Mouse (Mus musculus) midbrain, embryonic 12.5 days (tissue): ENCODE data around the gene Csdc2. TPM values are rescaled to one million over a fixed set of nuclear protein-coding genes. Genes with fewer than 3 reads are reported as not detected.
A peak's percentile ranks its signal among the peaks of the same experiment; 100 is the strongest.

Experiments
- ATAC-seq: fragments of 200-750 bp; cut with Nextera tagmentation; 2 replicates; pipeline ENCODE4 v1.8.0; 2017; ENCODE audit warnings: low read depth, moderate TSS enrichment, moderate library complexity; ENCODE audit not compliant: low FRiP score
- H3K27ac ChIP-seq: fragments of 300-500 bp; sonication (generic); replicated peaks from 2 replicates; pipeline ENCODE4 v1.5.1; 2016; ENCODE audit warnings: mild to moderate bottlenecking
- H3K27me3 ChIP-seq: fragments of 300-500 bp; sonication (generic); 2 replicates; pipeline ENCODE4 v1.6.1; 2016; ENCODE audit warnings: mild to moderate bottlenecking
- H3K36me3 ChIP-seq: fragments of 300-500 bp; sonication (generic); 2 replicates; pipeline ENCODE4 v1.6.1; 2016
- H3K4me1 ChIP-seq: fragments of 300-500 bp; sonication (generic); 2 replicates; pipeline ENCODE4 v1.6.1; 2016
- H3K4me2 ChIP-seq: fragments of 300-500 bp; sonication (generic); replicated peaks from 2 replicates; pipeline ENCODE4 v1.6.1; 2016; ENCODE audit warnings: mild to moderate bottlenecking, moderate library complexity
- H3K4me3 ChIP-seq: fragments of 300-500 bp; sonication (generic); 2 replicates; pipeline ENCODE4 v1.5.1; 2016; ENCODE audit warnings: mild to moderate bottlenecking
- H3K9ac ChIP-seq: fragments of 300-500 bp; sonication (generic); replicated peaks from 2 replicates; pipeline ENCODE4 v1.6.1; 2016; ENCODE audit warnings: mild to moderate bottlenecking, moderate library complexity
- H3K9me3 ChIP-seq: fragments of 300-500 bp; sonication (generic); 2 replicates; pipeline ENCODE4 v1.6.1; 2016; ENCODE audit warnings: mild to moderate bottlenecking
- WGBS: fragments of 180-500 bp; shearing (Covaris S2); methylation state at CpG from one replicate; pipeline ENCODE4 v1.1.7; 2016; 5-methylcytosine and 5-hydroxymethylcytosine counted together
- polyA plus RNA-seq: library from polyadenylated mRNA; unstranded; fragments of >200 nt; fragmentation: Nextera tagmentation; extraction: Ambion mirVana; gene quantifications from 2 replicates; pipeline ENCODE4 v1.2.1, GENCODE M21; 2016

Csdc2 gene
- polyA plus RNA-seq, 1 experiment from 2014 or later: 40.2 TPM

DNA sequence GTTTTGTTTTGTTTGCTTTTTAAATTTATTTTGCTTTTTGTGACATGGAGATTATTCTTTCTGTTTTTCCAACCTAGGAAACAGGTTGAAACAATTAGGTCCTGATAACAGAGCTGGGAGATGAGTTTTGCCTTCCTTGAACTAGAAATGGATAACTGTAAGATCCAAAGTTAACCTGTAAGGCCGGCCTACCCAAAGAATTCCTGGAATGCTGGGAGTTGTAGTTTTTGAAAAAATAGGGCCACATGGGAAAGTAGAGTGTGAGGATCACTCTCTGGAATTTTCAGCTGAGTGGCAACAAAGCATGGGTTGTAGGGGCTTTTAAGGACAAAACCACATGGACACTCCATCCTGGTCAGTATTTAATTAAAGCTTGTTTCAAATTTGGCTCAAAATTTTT is 45.6 kb downstream of the Csdc2 start:
- ATAC-seq: no peak
- WGBS: 71% methylated on average over 1 of the region's 1 CpGs
- Histone ChIP-seq H3K27me3 (no peaks in the 10 kb centered on the region), H3K9ac (no peak overlapping the region), H3K9me3 (no peaks in the 10 kb centered on the region), H3K4me3 (no peak overlapping the region), H3K27ac (no peak overlapping the region), H3K36me3 (no peaks in the 10 kb centered on the region), H3K4me2 (no peak overlapping the region), H3K4me1 (peaks cover 11% of the 10 kb centered on the region)

DNA sequence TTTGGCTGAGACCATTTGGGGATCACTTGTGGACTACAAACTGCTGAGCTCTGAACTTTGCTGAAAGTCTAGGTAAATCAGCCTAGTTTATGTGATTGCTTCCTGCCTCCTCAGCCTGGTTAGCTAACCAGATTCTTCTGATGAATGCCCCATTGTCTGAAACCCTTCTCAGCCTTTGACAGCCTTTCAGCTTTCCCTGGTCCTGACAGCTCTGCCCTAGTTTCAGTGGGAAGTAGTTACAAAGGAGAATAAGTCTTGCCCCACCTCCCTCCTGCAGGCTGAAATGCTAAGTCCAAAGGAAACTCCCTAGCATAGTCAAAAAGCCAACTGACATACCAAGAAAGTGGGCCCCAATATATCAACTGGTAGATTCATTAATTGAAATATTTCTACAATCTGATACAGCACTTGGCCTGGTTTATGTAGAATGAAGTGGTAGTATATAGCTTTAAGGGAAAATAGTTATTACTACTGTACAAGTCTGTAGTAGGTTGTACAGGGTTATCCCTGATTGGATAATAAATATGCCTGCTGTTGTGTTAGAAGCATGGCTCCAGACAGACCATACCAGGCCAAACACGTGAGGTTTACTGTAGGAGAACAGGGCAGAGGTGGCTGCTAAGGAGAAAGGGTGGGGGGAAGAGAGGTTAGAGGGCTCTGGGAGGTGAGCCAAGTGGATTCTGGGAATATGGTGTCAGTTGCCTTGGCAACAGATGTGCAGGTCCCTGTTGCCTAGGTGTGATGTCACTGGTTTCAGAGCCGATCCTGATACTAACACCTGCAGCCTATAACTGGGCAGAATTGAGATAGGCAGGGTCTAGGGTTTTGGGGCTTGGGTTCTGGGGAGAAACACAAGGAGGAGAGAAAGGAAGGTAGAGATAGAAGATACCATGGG is 49.0 kb downstream of the Csdc2 start:
- no peak overlapping the region for H3K9ac ChIP-seq
- WGBS: 60% methylated on average over 2 of the region's 2 CpGs

DNA sequence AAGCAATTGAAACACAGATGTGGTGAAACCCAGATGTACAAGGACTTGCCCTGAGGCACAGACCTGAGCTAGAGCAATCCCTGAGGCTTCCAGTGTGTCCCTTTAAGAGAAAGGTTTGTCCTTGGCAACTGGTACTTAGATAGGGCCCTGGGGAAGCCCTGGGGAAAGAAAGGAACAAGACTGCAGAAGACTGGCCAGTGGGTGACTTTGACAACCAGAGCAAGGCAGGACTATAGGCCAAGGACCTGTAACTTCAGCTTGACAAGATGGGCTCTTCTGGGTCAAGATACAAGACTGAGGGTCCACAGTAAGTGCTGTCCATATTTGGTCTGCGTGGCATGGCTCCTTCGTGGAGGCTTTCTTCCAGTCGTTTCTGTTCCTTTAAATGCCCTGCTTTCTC is 51.1 kb downstream of the Csdc2 start, which contains the start of gene Xrcc6:
Gene Xrcc6 (plus strand): TSS at position 190 of the 400 bp plus-strand sequence.
- Histone ChIP-seq H3K36me3 (no peaks in the 10 kb centered on the region), H3K27me3 (no peaks in the 10 kb centered on the region), H3K4me1 (peaks cover 16% of the 10 kb centered on the region), H3K9me3 (no peaks in the 10 kb centered on the region), H3K4me3 (no peak within 1 kb of the TSS), H3K9ac (no peak within 1 kb of the TSS), H3K27ac (no peak within 1 kb of the TSS), H3K4me2 (no peak within 1 kb of the TSS)
- ATAC-seq: no peak
- 86% methylated on average over 3 of the region's 3 CpGs for WGBS

More for the DNA sequence above, 49.0 kb downstream of the Csdc2 start:
- ATAC-seq: no peak
- no peak overlapping the region for H3K4me2 ChIP-seq
- H3K4me1 ChIP-seq: peaks cover 16% of the 10 kb centered on the region
- no peaks in the 10 kb centered on the region for H3K36me3 ChIP-seq
- no peaks in the 10 kb centered on the region for H3K9me3 ChIP-seq
- H3K27ac ChIP-seq: 0 out of 2 replicates have a peak overlapping the region, but pooled peaks have one; percentile 20
- H3K4me3 ChIP-seq: no peak overlapping the region
- no peaks in the 10 kb centered on the region for H3K27me3 ChIP-seq

DNA sequence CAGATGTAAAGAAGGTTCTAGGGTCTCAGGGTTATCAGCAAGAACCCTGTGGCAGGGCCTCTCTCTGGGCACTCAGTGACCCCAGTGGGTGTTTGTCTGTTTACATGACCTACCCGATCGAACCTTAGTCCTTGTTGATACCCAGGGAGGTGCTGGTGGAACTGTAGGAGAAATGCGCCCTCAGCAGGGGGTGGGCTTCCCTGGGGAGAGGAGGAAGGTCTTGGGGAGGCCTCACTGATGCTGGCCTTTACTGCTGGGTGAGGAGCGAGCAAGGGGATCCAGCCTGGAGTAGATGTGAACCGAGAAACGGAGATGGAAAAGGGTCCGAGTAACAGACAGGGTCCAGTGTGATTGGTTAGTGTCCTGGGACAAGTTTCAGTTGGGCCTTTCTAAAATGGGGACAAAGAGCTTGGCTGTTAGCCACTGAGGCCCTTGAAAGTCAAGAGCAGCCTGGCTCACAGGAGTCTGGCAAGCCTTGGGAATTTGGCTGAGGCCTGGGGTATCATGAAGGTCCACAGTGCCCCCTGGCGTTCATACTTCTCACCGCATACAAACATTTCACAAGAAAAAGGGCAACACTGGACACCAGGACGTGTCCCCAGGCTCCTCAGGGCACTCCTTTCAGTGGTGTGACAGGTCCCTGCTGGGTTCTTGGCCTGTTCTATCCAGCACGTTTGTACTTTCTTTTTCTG is 53.0 kb downstream of the Csdc2 start:
- ATAC-seq: peak; percentile 47; the same call in 1 of the 2 replicates
- Histone ChIP-seq H3K36me3 (peaks cover 11% of the 10 kb centered on the region), H3K4me3 (no peak overlapping the region), H3K9ac (no peak overlapping the region), H3K4me1 (peaks cover 16% of the 10 kb centered on the region), H3K27me3 (no peaks in the 10 kb centered on the region), H3K9me3 (no peaks in the 10 kb centered on the region), H3K27ac (no peak overlapping the region), H3K4me2 (no peak overlapping the region)
- WGBS: 44% methylated on average over 11 of the region's 11 CpGs

DNA sequence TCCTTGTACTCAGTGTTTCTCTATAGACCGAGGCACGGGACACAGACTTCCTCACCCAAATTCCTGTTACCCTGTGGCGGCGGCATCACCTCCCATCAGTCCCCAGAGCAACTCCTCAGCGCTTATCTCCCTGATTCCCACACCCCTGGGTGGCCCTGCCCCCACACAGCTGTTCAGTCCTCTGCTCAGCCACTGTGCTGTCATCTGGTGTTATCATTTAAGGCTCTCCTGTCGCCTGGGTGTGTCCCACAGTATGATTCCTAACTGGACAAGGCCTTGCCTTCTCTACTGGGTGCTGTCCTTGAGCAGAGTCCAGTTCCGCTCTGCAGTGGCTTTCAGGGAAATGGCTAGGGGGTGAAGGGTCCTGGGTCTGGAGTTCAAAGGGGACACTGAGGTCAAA is 54.0 kb downstream of the Csdc2 start:
- no peak for ATAC-seq
- H3K4me1 ChIP-seq: peaks cover 9% of the 10 kb centered on the region; the same call in 1 of the 2 replicates
- no peak overlapping the region for H3K4me3 ChIP-seq
- 63% methylated on average over 7 of the region's 7 CpGs for WGBS
- no peaks in the 10 kb centered on the region for H3K9me3 ChIP-seq
- H3K9ac ChIP-seq: no peak overlapping the region
- H3K27ac ChIP-seq: no peak overlapping the region
- H3K4me2 ChIP-seq: no peak overlapping the region
- no peaks in the 10 kb centered on the region for H3K27me3 ChIP-seq
- H3K36me3 ChIP-seq: peaks cover 21% of the 10 kb centered on the region

DNA sequence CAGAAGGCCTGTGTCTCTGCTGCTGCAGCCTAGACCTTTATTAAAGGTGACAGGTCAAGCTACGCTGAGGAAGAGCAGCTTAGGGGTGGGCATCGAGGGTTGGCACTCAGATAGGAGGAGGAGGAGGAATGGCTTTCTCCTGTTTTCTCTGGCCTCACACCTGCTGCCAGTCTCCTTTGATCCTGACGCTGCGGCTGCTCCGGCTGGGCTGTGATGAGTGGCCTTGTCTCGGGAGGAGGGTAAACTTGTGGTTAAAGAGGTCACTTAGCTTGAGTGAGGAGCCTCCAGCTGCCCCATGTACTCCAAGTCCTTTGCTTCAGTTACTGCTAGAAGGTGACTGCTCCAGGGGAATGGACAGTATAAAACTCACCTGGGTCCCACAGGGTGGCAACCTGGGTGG is 57.4 kb downstream of the Csdc2 start:
- Histone ChIP-seq H3K4me3 (no peak overlapping the region), H3K27ac (no peak overlapping the region), H3K4me1 (peaks cover 5% of the 10 kb centered on the region; the same call in 1 of the 2 replicates), H3K9ac (no peak overlapping the region), H3K9me3 (no peaks in the 10 kb centered on the region), H3K4me2 (no peak overlapping the region), H3K36me3 (peaks cover 50% of the 10 kb centered on the region), H3K27me3 (no peaks in the 10 kb centered on the region)
- WGBS: 88% methylated on average over 6 of the region's 6 CpGs
- ATAC-seq: no peak

Other genes with a start within 250 kb of the Csdc2 start
- 3.4 and 5.6 TPM in 2 replicates for gene Chadl, start 239.5 kb upstream of the Csdc2 start, polyA plus RNA-seq
- 49.6 and 50.4 TPM in 2 replicates for gene Zc3h7b, start 191.7 kb upstream of the Csdc2 start, polyA plus RNA-seq
- 161 and 165 TPM in 2 replicates for gene Rangap1, start 191.2 kb upstream of the Csdc2 start, polyA plus RNA-seq
- 30.5 and 32.4 TPM in 2 replicates for gene Tef, start 134.3 kb upstream of the Csdc2 start, polyA plus RNA-seq
- 20.9 and 22.2 TPM in 2 replicates for gene Tob2, start 78.0 kb upstream of the Csdc2 start, polyA plus RNA-seq
- gene Phf5a, start 64.8 kb upstream of the Csdc2 start, polyA plus RNA-seq: 129 and 133 TPM in 2 replicates
- gene Aco2, start 64.5 kb upstream of the Csdc2 start, polyA plus RNA-seq: 170 and 177 TPM in 2 replicates
- gene Polr3h, start 10.5 kb upstream of the Csdc2 start, polyA plus RNA-seq: 60.8 and 71.6 TPM in 2 replicates
- gene Pmm1, start 24.2 kb downstream of the Csdc2 start, polyA plus RNA-seq: 26.6 and 30.4 TPM in 2 replicates
- gene 1700029P11Rik, start 43.8 kb downstream of the Csdc2 start, polyA plus RNA-seq: not detected in 2 replicates
- gene Xrcc6, start 51.1 kb downstream of the Csdc2 start, polyA plus RNA-seq: 50.2 and 50.5 TPM in 2 replicates
- 39.9 and 43.0 TPM in 2 replicates for gene Desi1, start 97.1 kb downstream of the Csdc2 start, polyA plus RNA-seq
- 183 and 196 TPM in 2 replicates for gene Snu13, start 110.8 kb downstream of the Csdc2 start, polyA plus RNA-seq
- gene 4930407I10Rik, start 122.4 kb downstream of the Csdc2 start, polyA plus RNA-seq: not detected in 2 replicates
- gene Mei1, start 133.2 kb downstream of the Csdc2 start, polyA plus RNA-seq: 0.05 and 0.08 TPM in 2 replicates
- 17.3 and 18.3 TPM in 2 replicates for gene Ccdc134, start 191.2 kb downstream of the Csdc2 start, polyA plus RNA-seq
- gene Srebf2, start 210.4 kb downstream of the Csdc2 start, polyA plus RNA-seq: 274 and 276 TPM in 2 replicates